Mouse (Mus musculus): ENCODE measurements at regions not wholly inside any gene's neighbourhood (a gene's known extent, or its start where the extent isn't known, plus 50 kb on each side); places are given as distances from the start of the nearest gene placed in this dataset.

DNA sequence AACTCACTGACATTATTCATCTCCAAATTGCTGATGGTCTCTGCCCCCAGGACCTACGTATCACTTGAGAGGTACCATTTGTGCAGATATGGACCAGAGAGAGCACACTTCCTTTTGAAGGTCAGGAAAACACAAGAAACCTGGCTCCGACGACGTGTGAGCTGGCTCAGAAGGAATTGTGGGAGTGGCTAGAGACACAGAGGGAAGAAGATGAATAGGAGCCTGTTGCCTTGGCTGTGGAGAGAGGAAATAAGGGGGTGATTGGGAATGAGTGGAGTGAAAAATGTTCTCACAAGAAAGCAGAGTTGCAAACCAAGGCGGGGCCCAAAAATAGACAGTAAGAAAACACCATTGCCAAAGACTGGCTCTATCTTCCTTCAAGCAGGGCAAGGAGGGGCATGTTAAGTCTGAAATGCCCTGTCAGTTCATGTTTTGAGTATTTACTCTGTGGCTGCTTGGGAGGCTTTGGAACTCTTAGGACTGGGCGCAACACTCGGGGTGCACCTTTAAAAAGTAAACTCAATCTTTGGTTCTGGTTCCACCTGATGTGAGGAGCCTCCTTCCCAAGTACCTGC is 111.6 kb upstream of the Mylip start:
- DNase-seq (ENCODE audit: low spot score) = no peak

DNA sequence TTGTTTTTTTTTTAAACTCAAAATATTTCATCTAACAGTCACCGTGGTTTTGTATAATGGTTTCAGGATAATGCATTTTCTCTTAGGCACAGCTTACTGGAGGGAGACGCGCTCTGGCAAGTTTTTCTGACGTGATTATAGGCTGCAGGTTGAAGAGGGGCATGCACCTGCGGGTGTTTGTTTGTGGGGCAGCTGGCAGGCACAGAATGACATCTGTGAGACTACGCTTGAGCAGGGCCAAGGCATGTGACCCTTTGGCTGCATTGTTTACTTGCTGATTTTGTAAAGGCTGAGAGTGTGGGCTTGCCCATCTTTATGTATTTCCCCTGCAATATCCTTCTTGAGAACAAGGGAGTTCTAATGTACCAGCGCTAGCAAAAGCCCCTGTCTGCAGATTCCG is 108.4 kb upstream of the Mylip start:
- DNase-seq (ENCODE audit: low spot score) = no peak

DNA sequence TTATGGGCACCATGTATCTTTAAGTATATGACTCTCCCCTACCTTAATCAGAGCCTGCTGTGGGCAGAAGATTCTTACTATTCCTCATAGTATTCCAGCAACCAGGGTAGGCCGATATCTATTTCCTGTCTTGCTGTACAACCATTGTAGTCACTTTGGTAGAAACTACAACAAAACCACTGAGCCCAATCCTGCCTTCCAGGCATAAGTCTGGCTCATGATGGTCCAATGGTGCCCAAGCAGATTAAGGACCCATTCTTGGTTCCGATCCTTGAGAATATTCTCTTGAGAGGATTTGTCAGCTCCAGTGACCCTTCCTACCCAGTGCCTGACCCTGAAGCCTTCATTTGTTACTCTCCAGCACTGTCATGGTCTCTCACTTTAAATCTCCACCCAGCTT is 102.9 kb upstream of the Mylip start:
- DNase-seq (ENCODE audit: low spot score) = no peak

DNA sequence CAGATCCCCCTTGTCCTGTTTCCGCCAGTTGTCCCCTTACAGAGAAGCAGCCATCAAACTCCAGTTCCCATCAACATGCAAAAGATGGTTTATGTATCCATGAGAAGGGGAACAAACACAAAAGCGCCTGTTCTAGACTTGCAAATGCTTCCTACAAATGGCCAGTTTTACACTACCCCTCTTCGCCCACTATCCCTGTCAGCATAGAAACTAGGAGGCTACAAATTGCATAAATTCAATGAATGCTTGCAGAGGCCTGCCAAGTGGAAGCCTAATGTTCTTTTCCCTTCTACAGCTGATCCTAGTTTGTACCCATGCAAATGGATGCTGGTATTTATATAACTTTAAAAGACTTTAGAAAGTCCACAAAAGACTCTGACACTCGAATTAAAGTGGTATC is 102.3 kb upstream of the Mylip start:
- DNase-seq (ENCODE audit: low spot score) = no peak

DNA sequence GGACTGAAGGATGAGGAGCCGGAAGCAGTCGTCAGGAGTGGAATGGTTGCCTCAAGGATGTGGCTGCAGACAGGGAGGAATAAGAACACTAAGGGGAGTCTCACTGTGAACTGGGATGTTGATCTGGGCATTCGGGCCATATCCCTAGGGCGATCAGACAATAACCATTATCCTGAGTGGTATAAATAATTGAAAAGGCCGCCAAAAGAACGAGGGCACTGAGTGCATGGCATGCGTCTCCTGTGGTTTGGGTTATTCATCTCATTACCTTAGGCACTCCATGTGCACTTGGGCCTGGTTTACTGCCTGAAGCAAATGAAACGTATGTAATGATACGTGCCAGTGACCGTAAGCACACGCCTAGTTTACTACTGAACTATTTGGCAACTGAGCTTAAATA is 99.6 kb upstream of the Mylip start:
- no peak for DNase-seq (ENCODE audit: low spot score)

DNA sequence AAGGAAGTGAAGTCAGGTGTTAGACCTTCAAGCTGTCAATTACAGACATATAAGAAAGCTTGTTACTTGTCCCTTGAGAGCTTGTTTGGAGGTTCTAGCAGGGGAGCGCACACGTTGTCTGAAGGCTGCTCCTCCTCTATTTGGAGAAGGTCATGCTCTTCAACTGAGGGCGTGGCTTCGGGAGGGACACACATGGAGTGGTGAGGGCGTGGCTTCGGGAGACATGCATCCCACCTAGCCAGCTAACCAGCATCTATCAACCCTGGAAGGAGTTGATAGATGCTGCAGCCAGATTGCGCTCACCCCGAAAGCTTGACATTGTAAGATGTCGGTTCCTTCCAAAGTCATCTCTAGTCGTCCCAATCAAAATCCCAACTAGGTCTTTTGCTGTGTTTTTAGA is 94.9 kb upstream of the Mylip start:
- no peak for DNase-seq (ENCODE audit: low spot score)

DNA sequence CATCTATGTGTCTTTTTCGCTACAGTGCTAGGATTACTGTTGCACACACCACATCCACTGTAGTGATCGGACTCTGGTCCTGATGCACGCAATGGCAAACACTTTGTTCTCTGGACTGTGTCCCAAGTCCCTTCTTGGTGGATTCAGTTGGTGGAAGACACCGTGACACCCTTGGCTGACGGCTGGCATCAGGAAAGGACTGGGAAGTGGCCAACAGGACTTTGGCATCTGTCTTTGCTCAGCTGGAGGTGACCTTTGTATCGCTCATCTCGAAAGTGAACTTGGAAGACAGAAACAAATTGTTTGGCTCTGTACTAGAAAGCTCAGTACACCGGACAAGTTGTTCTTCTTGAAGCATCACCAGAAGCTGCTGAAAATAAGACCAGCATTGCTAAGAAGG is 88.9 kb upstream of the Mylip start:
- no peak for DNase-seq (ENCODE audit: low spot score)

DNA sequence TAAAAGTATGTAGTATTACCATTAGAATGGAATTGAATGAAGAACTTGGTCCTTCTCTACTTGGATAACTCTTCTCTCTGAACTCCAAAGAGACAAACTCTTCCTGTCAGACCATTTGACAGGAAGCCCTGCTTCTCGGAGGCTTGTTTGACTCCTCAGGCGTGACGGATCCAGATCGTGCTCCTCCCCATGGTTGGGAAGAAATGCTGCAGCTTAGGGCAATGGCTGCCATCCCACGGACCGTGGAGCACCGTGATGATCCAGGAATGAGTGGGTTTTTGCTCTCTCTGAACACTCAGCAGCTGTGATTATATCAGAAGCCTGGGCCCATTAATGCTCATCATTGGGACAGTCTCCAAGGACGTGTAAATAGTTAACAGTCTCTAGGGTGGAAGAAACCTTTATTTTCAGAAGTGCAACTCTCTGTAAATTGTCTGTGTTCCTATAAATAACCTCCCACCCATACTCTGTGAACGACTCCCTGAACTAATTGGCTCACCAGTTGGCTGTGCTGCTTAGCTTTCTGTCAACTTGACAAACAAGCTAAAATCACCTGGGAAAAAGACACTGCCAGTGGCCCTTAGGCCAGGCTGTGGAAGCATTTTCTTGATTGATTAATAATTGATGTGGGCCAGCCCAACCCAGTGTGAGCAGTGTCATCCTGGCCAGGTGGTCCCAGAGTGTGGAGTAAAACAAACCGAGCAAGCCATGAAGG is 88.2 kb upstream of the Mylip start:
- no peak for DNase-seq (ENCODE audit: low spot score)

DNA sequence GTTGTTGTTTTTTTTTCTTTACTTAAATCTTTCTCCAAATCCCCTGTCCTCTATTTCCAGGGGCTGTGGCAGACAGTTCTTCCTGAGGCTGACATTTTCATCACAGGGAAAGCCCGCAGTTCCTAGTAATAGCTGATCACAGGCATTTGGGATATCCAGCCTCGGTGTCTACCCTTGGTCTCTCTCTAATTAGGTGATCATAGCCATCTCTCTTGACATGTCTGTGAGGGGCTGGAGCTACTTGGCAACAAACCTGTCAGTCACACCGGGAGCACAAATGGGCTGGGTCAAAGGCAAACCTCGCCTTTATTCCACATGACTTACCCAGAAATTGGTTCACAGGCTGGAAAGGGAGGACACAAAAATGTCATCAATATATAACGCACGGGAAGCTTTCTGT is 86.7 kb upstream of the Mylip start:
- DNase-seq (ENCODE audit: low spot score) = peak; percentile 33

DNA sequence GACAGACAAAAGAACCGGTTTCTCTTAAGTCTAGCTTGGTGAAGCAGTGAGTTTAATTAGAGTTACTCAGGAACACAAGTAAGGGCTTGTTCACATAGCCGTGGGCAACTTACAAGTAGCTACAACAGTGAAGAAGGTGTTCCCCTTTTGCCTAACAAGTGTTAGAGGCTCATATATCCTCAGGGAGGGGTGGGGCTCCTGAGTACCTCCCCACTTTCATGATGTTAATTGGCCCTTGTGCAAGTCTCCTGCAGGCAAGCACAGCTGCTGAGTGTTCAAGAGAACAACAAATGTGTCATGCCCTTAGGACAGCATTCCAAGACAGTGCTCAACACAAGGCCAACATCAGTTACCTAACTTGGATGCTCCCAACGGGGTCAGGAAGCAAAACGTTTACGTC is 83.4 kb upstream of the Mylip start:
- peak; percentile 19 for DNase-seq (ENCODE audit: low spot score)

DNA sequence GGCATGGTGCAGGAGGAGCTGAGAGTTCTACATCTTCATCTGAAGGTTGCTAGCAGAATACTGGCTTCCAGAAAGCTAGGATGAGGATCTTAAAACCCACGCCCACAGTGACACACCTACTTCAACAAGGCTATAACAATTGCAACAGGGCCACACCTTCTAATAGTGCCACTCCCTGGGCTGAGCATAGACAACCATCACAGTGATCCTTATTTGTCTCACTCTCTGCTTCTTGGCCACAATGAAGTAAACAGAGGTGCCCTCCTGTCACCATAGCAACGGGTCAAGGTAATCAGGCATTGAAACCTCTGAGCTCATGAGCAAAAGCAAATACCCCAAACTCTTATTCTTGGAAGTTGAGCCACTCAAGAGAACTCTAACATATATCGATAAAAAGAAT is 82.3 kb upstream of the Mylip start:
- DNase-seq (ENCODE audit: low spot score) = no peak

DNA sequence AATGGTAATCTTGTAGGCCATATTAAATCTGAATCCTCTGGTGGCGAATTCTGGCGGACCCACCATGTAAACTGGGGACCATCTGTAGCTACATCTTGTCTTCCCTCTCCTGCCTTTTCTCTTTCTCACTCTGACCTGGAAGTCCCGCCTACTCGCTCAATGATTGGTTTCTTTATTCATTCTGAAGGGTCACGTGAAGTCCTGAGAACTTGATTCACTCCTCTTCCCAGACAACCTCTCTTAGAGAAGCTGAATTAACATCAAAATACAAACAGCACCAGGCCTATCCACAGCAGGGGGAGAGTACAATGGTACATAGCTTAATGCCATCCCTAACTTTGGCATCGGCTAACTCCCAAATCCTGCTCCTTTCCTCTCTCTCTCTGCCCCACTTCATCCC is 69.9 kb upstream of the Mylip start:
- DNase-seq (ENCODE audit: low spot score) = no peak

DNA sequence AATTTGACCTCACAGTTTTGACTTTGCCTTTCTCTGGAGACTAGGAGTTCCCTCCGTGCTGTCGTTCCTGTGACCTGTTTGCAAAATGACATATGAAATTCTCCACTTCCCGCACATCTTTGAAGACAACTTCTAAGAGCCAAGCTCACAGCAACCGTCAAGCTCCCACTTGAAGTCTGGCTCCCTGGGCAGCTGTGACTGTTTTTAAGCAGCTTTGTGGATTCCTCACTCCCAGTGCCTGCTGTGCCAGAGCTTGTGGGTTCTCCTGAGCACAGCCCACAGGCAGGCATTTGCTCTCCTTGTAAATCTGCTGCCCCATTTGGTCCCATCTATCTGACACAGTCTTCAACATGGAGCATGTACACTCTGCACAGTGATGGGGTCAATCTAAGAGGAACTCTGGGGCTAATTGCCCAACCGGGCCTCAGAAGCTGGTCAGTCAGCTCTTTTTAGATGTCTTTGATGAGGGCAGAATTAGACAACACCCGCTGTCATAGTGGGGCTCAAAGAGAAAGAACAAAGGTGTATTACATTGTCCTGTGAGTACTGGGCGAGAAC is 63.7 kb upstream of the Mylip start:
- DNase-seq (ENCODE audit: low spot score) = no peak

DNA sequence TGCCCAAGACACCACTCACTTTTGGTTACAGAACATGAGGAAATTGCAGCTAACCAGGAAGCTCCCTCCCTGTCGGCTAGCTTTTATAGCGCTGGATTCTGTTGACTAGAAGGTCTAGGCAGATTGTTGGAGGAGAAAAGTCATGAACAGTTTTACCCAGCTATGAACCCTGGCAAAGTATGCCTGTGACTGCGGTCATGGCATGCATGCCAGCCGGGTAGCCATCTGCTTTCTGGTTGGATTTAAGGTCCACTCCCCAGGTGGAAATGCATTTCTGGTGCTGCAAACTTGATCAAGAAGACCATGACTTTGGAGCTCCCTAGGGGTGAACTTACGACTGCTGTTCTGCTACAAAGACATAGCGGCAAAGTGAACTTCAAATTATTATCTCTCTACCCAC is 62.8 kb upstream of the Mylip start:
- DNase-seq (ENCODE audit: low spot score) = no peak

DNA sequence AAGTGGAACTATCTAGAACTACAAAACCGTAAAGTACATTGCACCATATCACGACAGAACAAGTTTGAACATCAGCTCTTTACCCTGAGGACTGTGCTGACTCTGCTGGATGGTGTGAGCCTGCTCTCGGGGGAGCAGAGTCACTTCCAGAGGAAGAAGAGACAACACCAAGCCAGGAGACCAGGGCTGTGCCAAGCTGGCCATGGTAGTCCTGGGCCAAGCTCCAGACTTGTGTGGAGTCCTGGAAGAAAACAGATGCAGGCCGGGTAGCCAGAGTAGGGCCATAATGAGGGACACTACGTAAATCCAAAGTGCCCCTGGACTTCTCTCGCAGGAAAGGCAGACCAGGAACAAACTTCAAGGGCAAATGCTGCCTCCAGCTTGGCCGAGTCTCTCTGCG is 59.0 kb upstream of the Mylip start:
- DNase-seq (ENCODE audit: low spot score) = no peak

DNA sequence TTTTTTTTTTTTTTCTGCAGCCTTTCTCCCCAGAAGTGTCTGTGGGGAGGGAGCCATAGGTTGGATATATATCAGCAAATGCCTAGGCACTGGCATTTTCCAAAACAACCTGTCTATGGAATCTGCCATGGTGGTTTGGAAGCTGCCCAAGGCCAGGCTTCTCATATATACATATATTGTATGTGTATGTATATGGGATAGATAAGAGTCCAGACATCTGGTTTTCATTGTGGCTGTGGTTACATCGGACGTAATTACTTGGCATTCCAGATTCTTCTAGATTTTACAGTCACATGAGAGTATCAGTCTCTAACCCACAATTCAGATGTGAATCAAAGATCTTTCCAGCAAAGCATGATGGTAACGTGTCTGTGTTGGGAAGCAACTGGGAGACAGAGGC is 57.5 kb upstream of the Mylip start:
- DNase-seq (ENCODE audit: low spot score) = no peak

DNA sequence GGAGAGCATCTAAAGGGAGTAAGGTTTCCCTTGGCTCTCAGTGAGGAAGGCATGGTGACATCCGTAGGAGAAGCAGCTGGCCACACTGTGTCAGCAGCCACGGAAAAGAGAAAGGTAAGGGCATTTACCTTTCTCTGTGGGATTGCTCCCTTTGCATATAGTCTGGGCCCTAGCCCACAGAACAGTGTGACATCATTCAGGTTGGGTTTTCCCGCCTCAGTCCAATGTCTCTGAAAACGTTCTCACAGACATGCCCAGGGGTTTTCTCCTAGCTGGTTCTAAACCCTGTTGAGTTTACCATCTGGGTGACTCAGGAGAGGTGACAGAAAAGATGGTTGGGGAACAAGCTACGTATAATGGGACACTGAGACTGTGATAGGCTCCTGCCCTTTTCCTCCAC is 55.9 kb upstream of the Mylip start:
- DNase-seq (ENCODE audit: low spot score) = no peak

Measured in embryo, embryonic 10 days (tissue).